Mouse (Mus musculus) kidney, adult 2 months (tissue): ENCODE measurements around the gene Cpped1.

ENCODE experiments used
- CTCF ChIP-seq: fragments of 200-500 bp; conservative IDR thresholded peaks from 2 replicates; pipeline ENCODE4 v1.5.1; 2011; ENCODE audit warnings: low read depth, mild to moderate bottlenecking, control low read depth, low read length, moderate library complexity, mixed read lengths; ENCODE audit not compliant: insufficient read depth, insufficient read length
- POLR2A ChIP-seq: fragments of 200-500 bp; IDR thresholded peaks from one replicate; pipeline ENCODE4 v1.6.1; 2011; ENCODE audit warnings: low read depth, low read length, control low read depth

- TF ChIP-seq CTCF: no peak
- no peak for TF ChIP-seq POLR2A
Observed at GRCm38 (mm10) chr16:11852716-11853605, 56.3 kb downstream of the Cpped1 start.
